Mouse (Mus musculus) erythroblast, embryonic 14.5 days (primary cell): ENCODE results near the gene Ttyh3. TPM values are rescaled to one million over a fixed set of nuclear protein-coding genes. Genes with fewer than 3 reads are reported as not detected.

Experiments used
- H3K27me3 ChIP-seq: 2 replicates; pipeline ENCODE4 v1.6.1; 2012; ENCODE audit warnings: inconsistent platforms; ENCODE audit not compliant: control insufficient read depth
- H3K36me3 ChIP-seq: 2 replicates; pipeline ENCODE4 v1.6.1; 2012; ENCODE audit warnings: mild to moderate bottlenecking, inconsistent platforms; ENCODE audit not compliant: control insufficient read depth
- H3K4me1 ChIP-seq: 2 replicates; pipeline ENCODE4 v1.6.1; 2012; ENCODE audit warnings: inconsistent platforms; ENCODE audit not compliant: control insufficient read depth
- H3K4me3 ChIP-seq: replicated peaks from 2 replicates; pipeline ENCODE3; 2012; ENCODE audit warnings: moderate library complexity, mild to moderate bottlenecking, inconsistent platforms
- H3K9me3 ChIP-seq: 2 replicates; pipeline ENCODE4 v1.6.1; 2012; ENCODE audit warnings: low read length, inconsistent platforms, mixed read lengths; ENCODE audit not compliant: control insufficient read depth
- GATA1 ChIP-seq: IDR thresholded peaks from 2 replicates; pipeline ENCODE4 v1.6.1; 2012; ENCODE audit warnings: low read length, inconsistent platforms, mixed read lengths
- TAL1 ChIP-seq: IDR thresholded peaks from 3 replicates; pipeline ENCODE4 v1.6.1; 2012; ENCODE audit warnings: low read length, inconsistent platforms, mixed read lengths
- polyA plus RNA-seq: library from polyadenylated mRNA; stranded (reverse); fragments of >175 nt; gene quantifications from 2 replicates; pipeline ENCODE4 v1.2.3, GENCODE M21; 2012

Ttyh3 gene
- polyA plus RNA-seq, 1 experiment = 8.9 TPM

DNA sequence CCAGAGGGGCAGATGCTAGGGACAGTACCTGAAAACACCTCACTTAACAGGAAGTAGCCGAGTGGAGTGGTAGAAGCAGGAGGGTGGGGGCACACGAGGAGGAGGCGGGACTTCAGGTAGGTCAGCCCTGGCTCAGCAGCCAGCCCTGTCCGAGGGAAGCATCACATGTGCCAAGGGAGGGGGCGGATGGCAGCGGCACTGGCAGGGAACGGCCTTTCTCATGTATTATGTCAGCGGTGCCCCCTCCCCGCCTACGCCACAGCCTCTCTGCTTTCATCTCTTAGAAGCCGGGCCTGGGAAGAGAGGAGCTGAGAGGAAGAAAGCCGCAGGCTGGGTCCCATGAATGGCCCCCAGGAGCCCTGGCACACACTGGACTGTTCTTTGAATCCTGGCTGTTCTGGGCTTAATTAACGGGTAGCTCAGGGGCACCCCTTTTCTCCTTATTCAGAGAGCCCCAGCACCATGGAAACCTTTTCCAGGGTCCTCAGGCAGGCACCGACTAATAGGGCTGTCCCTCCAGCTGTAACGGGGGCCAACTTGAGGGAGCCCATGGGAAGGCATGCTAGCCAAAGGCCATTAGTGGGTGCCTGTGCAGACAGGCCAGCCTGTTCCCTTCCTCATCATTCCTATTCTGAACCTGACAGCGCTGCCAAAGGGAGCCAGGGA, 10.9 kb upstream of the Ttyh3 start:
- Histone ChIP-seq H3K4me3 (no peak overlapping the region), H3K9me3 (no peaks in the 10 kb centered on the region), H3K36me3 (no peaks in the 10 kb centered on the region), H3K4me1 (peaks cover 8% of the 10 kb centered on the region), H3K27me3 (peaks cover 5% of the 10 kb centered on the region; the same call in 1 of the 2 replicates)
- TF ChIP-seq GATA1 (no peak), TAL1 (no peak)

DNA sequence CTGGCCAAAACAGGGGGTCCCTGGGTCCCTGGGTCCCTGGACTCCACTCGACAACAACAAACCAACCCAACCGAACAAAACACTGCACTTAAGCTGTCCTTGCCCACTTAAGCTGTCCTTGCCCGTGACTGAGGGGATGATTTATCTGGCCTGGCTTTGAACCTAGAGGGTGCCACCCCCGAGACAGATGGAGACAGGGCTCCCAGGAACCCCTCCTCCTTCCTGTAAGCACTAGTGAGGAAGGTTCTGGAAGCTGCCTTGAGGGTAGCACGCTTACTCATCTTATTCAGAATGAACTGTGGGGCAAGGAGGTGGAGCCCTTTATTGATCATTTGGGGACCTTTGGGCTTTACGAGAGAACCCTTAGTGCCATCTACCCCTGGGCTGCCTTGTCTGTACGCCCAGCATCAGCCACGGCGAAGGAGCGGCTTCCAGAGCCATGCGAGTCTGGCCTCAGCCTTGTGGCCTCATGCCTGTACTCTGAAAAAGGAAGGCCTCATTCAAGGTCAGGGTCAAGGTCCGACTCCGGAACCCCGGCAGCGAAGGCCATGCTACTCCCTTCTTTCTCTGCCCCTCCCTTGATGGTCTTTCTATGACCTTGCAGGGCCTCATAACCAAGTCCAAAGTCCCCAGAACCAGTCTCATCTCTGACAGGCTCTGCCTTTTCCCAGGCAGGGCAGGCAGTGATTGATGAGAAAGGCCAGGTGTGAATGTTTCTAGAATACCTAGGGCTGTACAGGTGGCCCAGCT, 5.4 kb upstream of the Ttyh3 start:
- H3K9me3 ChIP-seq = no peaks in the 10 kb centered on the region
- peaks cover 7% of the 10 kb centered on the region for H3K27me3 ChIP-seq
- peaks cover 20% of the 10 kb centered on the region for H3K4me1 ChIP-seq
- no peaks in the 10 kb centered on the region for H3K36me3 ChIP-seq
- H3K4me3 ChIP-seq = no peak overlapping the region
- no peak for TF ChIP-seq TAL1
- no peak for TF ChIP-seq GATA1

DNA sequence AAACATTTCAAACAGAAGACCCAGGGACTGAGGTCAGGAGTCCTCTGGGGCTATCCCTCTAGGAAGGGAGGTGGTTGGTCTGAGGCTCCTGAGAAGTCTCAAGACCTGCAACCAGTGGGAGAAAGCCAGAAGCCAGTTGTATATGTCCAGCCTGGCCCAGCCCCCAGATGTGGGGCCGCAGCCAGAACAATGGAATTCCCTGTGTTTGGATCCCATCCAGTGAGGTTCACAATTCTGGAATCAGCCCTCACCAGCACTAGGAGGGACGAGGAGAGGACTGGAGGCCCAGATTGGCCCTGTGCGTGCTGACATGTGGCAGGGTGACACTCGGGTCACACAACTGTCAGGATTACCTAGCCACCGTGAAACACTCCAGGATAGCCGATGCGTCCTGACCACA, 3.8 kb upstream of the Ttyh3 start:
- no peak overlapping the region for H3K4me3 ChIP-seq
- peaks cover 7% of the 10 kb centered on the region for H3K27me3 ChIP-seq
- TF ChIP-seq TAL1 (no peak), GATA1 (no peak)
- no peaks in the 10 kb centered on the region for H3K36me3 ChIP-seq
- no peaks in the 10 kb centered on the region for H3K9me3 ChIP-seq
- peaks cover 34% of the 10 kb centered on the region for H3K4me1 ChIP-seq

DNA sequence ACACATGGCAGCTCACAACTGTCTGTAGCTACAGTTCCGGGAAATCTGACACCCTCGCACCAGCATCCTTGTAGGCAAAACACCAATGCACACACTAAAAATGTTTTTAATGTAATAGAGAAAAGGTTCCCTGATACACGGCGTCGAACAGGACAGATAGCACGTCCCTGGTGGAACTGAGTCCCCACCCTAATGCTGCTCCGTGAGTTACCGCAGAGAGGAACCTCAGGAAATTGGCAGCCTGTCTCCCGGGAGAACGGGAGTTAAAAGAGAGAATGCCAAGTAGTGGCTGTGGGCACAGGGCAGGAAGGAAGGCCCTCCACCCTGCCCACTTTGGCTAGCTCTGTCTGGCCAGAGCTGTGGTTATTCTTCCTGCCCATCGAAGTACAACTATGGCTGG, 2.4 kb upstream of the Ttyh3 start:
- TF ChIP-seq TAL1 (no peak), GATA1 (no peak)
- H3K36me3 ChIP-seq = peaks cover 9% of the 10 kb centered on the region
- H3K4me3 ChIP-seq = no peak overlapping the region
- no peaks in the 10 kb centered on the region for H3K9me3 ChIP-seq
- H3K4me1 ChIP-seq = peaks cover 48% of the 10 kb centered on the region
- peaks cover 7% of the 10 kb centered on the region for H3K27me3 ChIP-seq

DNA sequence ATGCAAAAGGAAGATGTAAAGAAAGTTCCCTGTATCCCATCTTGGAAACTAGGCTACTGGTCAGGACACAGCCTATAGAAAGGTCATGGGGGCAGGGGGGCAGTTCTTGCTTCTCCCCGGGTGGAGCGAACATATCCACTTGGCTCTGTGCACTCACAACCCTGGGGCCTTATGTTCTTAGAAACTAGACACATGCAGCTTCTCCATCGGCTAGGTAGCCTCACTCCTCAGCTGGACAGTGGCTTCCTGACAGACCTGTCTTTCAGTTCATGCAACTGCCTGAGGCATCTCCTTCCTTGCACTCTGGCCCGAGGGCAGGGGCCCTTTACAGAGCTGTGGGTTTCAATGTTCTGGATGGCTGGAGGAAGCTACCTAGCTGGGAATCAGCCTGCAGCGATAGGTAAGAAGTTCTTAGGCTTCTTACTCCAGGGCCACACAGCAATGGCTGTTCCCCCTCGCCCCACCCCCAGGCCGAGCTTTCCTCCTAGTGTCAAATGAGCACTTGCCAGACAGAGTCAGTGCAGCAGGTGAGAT, 1.1 kb upstream of the Ttyh3 start:
- H3K36me3 ChIP-seq = peaks cover 13% of the 10 kb centered on the region
- TF ChIP-seq GATA1 (no peak), TAL1 (no peak)
- H3K27me3 ChIP-seq = peaks cover 7% of the 10 kb centered on the region
- peaks cover 60% of the 10 kb centered on the region for H3K4me1 ChIP-seq
- peak overlapping the region; percentile 81 for H3K4me3 ChIP-seq
- no peaks in the 10 kb centered on the region for H3K9me3 ChIP-seq

DNA sequence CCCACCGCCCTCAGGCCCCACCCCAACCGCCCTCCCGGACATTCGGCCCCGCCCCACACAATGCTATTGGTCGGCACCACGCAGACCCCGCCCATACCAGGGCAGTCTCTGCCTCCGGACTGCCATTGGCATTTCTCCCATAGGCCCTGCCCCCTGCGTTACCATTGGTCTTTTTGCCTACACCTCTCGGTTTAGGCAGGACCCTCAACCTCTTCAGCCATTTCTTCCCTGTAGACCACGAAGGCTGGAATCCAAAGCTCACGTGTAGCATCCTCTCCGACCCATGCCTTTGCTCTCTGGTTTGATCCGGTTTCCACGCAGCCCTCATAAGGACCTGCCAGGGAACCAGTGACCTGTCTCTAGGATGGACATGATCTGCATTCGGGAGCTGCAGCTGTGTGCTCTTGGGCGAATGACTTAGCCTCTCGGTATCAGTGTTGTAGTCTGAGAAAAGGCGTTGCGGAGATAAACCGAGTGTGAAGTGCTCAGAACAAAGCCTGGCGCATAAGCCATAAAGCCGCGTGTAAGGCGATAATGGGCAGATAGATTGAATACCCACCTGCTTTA, 353 bp upstream of the Ttyh3 start:
- H3K4me3 ChIP-seq = peak overlapping the region; percentile 81
- no peaks in the 10 kb centered on the region for H3K9me3 ChIP-seq
- H3K4me1 ChIP-seq = peaks cover 68% of the 10 kb centered on the region
- peak; percentile 26; the same call in 1 of the 2 replicates for TF ChIP-seq GATA1
- TF ChIP-seq TAL1 = no peak
- H3K36me3 ChIP-seq = peaks cover 16% of the 10 kb centered on the region
- H3K27me3 ChIP-seq = peaks cover 7% of the 10 kb centered on the region

DNA sequence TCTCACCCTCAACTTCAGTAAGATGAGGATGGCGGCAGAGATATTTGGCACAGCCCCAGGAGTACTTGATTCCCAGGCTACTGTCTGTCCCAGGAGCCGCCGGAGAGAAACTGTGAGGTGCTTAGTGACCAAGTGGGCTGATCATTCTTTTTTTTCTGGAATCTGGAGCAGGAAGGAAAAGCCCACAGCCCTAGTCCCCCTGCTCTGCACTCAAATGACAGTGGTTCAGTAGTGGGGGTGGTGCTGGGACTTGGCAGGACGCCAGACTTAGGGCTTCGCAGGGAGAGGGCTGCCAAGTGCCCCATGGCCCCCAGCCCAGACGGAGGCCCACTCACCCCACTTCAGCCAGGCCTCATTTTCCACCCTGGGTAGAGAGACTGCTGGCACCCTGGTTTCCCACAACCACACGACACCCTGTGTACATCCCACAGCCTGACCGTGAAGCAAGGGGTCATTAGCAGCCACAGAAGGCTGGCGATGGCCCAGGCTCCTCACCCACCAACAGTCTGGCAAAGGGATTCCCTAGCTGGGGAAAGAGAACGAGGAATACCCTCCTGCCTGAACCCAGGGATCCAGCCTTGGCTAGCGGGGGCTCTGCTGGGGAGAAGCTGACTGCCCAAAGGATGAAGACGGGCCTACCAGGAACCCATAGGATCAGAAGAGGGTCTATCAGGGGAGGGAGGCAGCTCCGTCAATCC, 861 bp downstream of the Ttyh3 start:
- Histone ChIP-seq H3K4me1 (peaks cover 80% of the 10 kb centered on the region), H3K9me3 (no peaks in the 10 kb centered on the region), H3K27me3 (peaks cover 7% of the 10 kb centered on the region), H3K4me3 (peak overlapping the region; percentile 81), H3K36me3 (peaks cover 26% of the 10 kb centered on the region)
- no peak for TF ChIP-seq TAL1
- no peak for TF ChIP-seq GATA1

DNA sequence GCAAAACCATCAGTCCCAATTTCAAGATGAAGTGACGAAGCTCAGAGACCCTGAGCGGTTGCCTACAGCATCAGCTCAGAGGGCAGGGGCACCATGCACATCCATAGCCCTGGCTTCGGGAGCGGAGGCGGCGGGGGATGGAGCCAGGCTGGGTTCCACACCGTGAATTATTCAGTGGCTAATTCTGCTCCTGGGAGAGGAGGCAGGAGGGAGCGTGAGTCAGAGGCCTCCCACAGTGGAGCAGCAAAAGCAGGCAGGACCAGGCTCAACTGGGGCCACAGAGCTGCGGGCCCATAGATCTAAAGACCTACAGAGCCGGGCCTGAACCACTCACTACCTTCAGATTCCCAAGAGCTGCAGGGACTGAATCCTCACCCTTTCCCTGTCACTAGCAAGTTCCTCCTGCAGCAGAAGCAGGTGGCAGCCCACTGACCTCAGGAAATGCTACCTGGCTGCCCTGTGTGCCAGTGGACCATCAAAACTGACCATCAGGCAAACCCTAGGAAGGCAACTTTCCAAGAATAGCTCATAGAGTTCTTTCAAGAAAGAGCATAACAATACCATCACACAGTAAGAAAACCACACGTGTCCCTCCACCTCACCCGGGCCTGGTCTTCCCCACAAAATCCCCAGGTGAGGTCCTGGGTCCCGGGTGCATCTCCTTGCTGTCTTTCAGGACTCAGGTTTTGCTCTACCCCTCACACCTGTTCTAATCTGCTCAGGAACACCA, 1.6 kb downstream of the Ttyh3 start:
- Histone ChIP-seq H3K4me3 (peak overlapping the region; percentile 81), H3K9me3 (no peaks in the 10 kb centered on the region), H3K4me1 (peaks cover 86% of the 10 kb centered on the region), H3K27me3 (peaks cover 7% of the 10 kb centered on the region), H3K36me3 (peaks cover 29% of the 10 kb centered on the region)
- TF ChIP-seq TAL1 = no peak
- no peak for TF ChIP-seq GATA1
